Mouse (Mus musculus): Measurements from ENCODE around the gene Helz.
"Not testable (repeated sequence)": the region's sequence is repeated elsewhere in the genome, so short reads cannot be mapped to it uniquely, and the experiment has no call there.

Gene Helz

DNA sequence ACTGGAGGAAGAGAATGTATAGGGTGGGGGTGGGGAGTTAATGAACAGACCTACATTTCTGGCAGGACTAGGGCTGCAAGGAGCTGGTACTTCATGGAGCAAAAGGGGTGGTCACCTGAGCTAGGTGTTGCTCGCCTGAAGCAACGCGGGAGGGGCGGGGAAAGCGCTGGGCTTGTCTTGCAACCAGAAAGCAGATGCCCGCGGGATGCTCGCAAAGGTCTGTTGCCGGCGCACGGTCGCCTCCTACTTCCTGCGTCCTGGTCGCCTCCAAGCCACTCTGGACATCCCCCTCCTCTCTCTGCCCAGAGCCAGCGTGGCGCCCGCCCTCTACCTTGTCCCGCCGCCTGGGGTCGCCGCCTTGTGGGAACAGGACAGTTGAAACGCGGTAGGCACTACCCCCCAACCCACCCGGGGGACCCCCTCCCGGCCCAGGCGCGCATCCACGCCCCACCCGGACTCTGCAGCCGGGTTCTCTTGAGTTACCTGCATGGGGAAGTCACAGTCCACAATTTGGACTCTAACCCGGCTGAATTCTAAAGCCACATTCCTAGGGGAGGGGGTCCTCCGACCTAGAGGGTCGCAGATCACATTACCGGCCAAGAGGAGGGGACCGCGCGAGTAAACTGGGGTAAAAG, 946 bp upstream of the Helz start:
- in situ Hi-C loops (cut with MboI; ENCODE audit: unreplicated experiment in 2 of 2): no loop called here

DNA sequence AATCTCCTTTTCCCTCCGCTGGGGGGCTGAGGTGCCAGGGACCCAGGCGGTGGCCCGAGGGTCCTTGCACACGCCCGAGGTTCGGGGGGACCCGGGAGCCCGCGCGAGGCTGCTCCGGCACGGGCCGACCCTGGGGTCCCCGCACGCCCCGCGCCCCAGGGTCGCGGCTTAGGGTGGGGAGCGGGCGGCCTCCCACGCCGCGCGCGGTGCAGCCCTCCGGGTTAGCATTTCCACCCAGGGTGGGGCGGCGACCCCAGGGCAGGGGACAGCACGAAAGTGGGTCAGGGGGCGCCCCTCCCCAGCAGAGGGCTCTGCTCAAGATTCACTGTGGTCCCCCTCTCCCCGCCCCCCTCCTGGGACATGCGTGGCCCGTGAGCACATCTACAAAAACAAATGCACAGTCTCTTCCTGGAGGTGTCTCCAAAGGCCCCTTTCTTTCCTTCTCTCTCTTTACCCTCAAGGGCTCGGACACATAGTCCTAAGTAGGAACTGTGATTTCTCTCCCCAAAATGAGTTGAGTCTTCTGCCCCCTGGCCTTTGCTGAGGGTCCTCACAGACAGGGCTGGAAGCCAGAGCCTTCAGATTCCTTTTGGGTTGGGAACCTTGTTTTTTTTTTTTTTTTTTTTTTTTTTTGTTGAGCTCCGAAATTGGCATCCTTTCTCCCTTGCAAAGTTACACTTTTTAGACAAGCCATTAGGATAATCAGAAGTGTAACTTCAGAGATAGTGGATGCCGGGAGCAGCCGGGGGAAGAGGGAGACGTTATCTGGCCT, 660 bp downstream of the Helz start:
- in situ Hi-C loops (cut with MboI; ENCODE audit: unreplicated experiment in 2 of 2): no loop called here

DNA sequence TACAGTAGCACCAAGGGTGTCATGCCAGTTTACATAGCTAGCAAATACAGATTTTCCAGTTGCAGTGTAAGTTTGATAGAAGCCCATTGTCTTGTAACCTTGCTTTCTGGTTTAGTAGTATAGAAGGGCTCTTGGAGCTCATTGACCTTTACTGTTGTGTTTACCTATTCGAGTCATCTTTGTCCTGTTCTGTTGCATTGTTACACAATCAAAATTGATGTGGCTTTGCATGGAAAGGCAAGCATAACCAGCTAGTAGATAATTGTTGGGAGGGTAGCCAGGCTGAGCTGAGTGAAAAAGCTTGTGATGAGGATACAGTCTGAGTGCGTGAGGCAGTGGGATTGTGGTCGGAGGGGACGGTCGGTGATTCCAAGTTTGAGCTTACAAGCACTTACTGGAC, 12.1 kb downstream of the Helz start:
- in situ Hi-C loops (cut with MboI; ENCODE audit: unreplicated experiment in 2 of 2): no loop called here

DNA sequence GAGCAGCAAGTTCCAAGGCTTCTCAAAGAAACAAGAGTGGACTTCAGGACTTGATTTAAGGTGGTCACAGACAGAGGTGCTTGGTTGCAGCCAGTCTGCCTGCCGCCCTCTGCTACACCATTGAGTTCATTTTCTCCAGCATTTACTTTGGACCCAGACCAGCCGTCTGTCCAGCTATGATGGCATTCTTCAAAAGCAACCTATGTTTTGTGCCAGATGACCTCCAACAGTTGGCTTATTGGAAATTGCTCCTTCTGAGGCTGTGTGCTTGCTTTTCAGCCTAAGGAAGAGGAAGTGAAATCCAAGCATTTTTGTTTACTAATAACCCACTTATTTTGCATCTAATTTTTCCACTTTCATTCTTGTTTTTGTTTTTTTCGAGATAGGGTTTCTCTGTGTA, 19.7 kb downstream of the Helz start:
- in situ Hi-C loops (cut with MboI; ENCODE audit: unreplicated experiment in 2 of 2): no loop called here

- in situ Hi-C loops (cut with MboI; ENCODE audit: unreplicated experiment in 2 of 2): no loop called here
Observed at GRCm38 (mm10) chr11:107568466-107568995, 20.8 kb downstream of the Helz start.

DNA sequence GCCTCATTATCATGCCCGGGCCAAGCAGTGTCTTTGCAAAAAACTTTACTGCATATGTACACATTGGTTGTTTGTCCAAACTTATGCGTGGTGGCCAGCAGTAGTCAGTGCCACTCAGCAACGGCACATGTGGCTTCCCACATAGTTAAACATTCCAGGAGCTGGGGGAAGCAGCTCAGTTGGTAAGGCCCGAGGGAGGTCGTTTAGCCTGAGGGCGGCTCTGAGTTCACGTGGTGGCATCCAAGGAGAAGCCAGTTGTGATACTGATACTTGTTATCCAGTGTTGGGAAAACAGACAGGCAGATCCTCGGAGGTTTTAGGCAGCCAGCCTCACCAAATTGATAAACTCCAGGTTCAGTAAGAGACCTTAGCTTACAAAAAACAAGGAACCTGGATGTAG, 23.2 kb downstream of the Helz start:
- in situ Hi-C loops (cut with MboI; ENCODE audit: unreplicated experiment in 2 of 2): not testable (repeated sequence)

DNA sequence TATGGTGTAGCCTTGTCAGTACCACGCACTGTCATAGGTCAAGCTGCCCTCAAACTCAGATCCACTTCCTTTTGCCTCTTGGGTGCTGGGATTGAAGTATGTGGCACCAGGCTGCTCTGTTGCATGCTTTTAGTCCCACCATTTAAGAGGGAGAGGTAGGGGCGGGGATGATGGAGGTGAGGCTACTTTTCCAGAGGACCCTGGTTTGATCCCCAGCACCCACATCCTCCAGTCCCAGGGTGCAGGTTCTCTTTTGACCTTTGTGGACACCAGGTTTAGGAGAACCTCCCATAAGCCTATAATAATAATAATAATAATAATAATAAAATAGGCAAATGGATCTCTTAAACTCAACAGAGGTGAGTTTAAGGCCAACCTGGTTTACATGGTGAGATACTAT, 23.6 kb downstream of the Helz start:
- in situ Hi-C loops (cut with MboI; ENCODE audit: unreplicated experiment in 2 of 2): no loop called here

- in situ Hi-C loops (cut with MboI; ENCODE audit: unreplicated experiment in 2 of 2): no loop called here
Observed at GRCm38 (mm10) chr11:107572551-107572950, 24.8 kb downstream of the Helz start.

GRCm38 (mm10) chr11:107573061-107573692, 25.4 kb downstream of the Helz start:
- in situ Hi-C loops (cut with MboI; ENCODE audit: unreplicated experiment in 2 of 2): no loop called here

- in situ Hi-C loops (cut with MboI; ENCODE audit: unreplicated experiment in 2 of 2): no loop called here
Observed at GRCm38 (mm10) chr11:107573847-107574246, 26.1 kb downstream of the Helz start.

DNA sequence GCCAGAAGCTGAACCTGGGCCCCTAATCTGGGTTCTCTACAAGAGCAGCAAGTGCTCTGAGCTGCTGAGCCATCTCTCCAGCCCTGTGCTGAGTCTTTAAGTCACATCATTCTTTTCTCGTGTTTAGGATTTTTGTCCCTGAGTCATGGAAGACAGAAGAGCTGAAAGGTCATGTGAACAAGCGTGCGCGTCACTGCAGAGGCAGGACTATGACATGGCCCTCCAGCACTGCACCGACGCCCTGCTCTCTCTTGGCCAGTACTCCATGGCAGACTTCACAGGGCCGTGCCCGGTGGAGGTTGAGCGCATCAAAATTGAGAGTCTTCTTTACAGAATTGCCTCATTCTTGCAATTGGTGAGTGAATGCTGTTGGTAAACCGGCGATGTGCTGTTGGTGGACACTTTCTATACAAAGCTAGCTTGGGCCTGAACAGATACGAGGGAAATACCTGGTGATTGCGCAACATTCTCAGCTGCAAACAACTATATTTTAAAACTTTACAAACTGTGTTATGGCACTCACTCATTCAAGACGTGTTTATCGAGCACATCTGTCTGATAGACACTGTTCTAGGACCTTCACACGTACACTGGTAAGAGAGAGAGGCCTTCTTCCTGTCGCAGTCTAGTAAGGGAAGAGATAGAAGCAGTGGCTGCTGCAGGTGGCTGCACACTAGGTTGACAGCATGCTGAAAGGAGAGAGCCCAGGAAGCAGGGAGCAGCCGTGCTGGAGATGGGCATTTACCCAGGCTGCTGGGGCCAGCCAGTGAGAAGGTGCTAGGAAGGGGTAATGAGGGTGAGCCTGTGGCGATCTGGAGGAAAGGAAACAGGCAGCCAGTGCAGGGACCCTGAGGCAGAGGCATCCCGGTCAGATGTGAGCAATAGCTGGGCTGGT, 27.3 kb downstream of the Helz start:
- in situ Hi-C loops (cut with MboI; ENCODE audit: unreplicated experiment in 2 of 2): no loop called here

GRCm38 (mm10) chr11:107576186-107576585, 28.5 kb downstream of the Helz start:
- in situ Hi-C loops (cut with MboI; ENCODE audit: unreplicated experiment in 2 of 2): no loop called here

GRCm38 (mm10) chr11:107577400-107577799, 29.7 kb downstream of the Helz start:
- in situ Hi-C loops (cut with MboI; ENCODE audit: unreplicated experiment in 2 of 2): no loop called here

DNA sequence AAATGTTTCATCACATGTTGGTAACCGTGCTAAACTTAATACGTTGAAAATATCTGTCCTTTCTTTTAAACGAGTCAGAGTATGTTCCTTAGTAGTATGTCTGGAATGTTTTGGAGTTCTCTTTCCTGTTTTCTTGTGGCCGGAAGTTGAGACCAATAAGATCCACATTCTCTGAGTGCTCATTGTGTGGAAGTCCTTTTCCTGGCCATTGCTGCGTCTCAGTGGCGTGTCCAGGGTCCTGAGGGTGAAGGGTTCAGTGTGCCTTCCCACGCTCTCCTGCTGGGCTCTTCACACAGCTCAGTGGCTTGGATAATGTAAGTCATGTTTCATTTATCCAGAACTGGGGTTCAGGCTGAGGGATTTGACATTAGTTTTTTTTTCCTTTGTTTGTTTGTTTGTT, 30.5 kb downstream of the Helz start:
- in situ Hi-C loops (cut with MboI; ENCODE audit: unreplicated experiment in 2 of 2): no loop called here

DNA sequence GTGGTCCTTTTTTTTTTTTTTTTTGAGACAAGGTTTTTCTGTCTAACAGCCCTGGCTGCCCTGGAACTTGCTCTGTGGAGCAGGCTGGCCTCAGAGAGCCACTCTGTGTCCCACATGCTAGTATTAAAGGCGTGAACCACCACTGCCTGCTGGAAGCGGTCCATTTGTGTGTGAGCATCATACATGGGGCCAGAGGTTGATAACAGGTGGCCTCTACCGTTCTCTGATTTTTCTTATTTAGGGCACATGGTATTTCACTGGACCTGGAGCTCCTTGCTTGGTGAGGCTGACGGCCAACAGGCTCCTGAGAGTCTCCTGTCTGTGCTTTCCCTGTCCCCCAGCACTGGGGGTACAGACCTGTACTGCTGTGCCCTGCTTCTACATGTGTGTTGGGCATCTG, 33.1 kb downstream of the Helz start:
- in situ Hi-C loops (cut with MboI; ENCODE audit: unreplicated experiment in 2 of 2): no loop called here

- in situ Hi-C loops (cut with MboI; ENCODE audit: unreplicated experiment in 2 of 2): no loop called here
Observed at GRCm38 (mm10) chr11:107584660-107585451, 37.1 kb downstream of the Helz start.

DNA sequence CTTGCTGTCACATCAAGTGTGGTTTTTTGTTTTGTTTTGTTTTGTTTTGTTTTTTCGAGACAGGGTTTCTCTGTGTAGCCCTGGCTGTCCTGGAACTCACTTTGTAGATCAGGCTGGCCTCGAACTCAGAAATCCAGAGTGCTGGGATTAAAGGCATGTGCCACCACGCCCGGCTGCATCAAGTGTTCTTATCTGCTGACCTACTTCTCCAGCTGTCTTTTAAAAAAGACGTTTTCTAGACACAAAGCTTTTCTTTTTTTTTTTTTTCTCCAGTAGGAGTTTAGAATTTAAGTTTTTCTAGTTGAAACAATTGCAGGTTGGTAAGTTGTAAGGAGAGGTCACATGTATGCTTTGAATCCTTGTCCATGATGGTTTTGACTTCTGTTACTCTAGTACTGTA, 38.4 kb downstream of the Helz start:
- in situ Hi-C loops (cut with MboI; ENCODE audit: unreplicated experiment in 2 of 2): not testable (repeated sequence)

- in situ Hi-C loops (cut with MboI; ENCODE audit: unreplicated experiment in 2 of 2): no loop called here
Observed at GRCm38 (mm10) chr11:107587141-107587540, 39.4 kb downstream of the Helz start.

GRCm38 (mm10) chr11:107592575-107592974, 44.8 kb downstream of the Helz start:
- in situ Hi-C loops (cut with MboI; ENCODE audit: unreplicated experiment in 2 of 2): no loop called here

DNA sequence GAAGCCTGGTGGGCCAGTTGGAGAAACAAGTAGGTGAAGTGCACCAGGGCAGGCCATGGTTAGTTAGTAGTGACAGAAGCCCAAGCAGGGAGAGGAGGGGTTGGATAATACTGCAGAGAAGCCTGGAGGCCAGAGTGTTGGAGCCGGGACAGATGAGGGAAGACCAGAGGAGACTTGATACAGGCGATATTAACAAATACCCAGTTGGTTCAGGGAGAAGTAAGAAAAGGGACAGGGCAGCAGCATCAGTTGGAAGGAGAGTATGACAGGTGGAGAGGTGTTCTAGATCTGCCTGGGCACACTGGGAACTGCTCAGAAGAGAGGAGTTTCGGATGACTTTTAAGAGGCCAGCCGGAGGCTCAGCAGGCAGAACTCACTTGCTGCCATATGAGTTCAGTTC, 49.7 kb downstream of the Helz start:
- in situ Hi-C loops (cut with MboI; ENCODE audit: unreplicated experiment in 2 of 2): no loop called here
